Mouse (Mus musculus) 416B (cell line): ENCODE measurements around the gene Elmo1.

Experiments
- DNase-seq: peaks from one replicate; pipeline ENCODE4 v3.0.0; 2011; ENCODE audit warnings: low read depth

Elmo1 gene

DNA sequence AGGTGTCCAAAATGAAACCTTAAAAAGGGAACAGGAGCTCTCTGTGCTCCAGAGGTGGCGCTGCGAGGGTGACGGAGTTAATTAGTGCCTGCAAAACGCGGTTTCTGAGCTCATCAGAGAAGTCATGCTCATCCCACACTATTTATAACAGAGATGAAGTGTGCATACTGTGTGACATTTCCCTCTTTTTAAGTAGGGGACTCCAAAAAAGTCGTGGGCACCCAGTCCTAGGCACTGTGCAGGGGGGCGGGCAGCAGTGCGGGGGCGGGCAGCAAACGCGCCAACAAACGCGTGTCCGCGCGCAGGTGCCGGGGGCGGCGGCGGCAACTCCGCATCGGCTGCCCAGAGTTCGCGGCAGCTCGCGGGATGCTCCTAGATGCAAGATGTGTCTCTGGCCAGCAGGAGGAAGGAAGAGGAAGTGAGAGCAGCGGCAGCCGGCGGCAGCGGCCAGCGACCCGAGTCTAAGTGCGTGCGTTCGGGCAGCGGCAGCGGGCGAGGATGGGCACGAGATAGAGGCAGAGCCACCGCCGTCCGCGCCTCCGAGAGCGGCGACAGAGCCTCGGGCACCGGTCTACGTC lies at the start of gene Elmo1:
Gene Elmo1, plus strand, starts transcription at position 464 of the 578 bp plus-strand sequence.
- DNase-seq = peak; percentile 87

- no peak for DNase-seq
Measured at GRCm38 (mm10) chr13:20041169-20041830, 49.1 kb upstream of the Elmo1 start.

- no peak for DNase-seq
Measured at GRCm38 (mm10) chr13:20042856-20043255, 47.5 kb upstream of the Elmo1 start.

GRCm38 (mm10) chr13:20045350-20045749 lies 45.0 kb upstream of the Elmo1 start:
- DNase-seq = no peak

DNA sequence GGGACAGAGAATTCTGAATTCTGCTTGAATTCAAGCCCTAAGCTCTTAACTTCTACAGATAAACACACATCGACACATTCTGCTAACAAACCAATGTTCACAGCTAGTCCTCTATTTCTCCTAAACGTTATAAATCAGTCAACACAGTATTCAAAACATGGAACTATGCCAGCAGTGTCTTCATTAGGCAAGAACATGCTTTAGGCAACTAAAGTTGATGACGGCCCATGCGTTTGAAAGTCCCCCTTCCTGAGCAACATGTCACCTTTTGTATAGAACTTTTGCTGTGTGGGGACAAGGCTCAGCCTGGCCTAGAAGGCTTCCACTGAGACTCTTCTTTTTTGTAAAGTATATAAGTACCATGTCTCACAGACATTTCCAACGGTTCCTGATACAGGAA lies 44.6 kb upstream of the Elmo1 start:
- DNase-seq = no peak

DNA sequence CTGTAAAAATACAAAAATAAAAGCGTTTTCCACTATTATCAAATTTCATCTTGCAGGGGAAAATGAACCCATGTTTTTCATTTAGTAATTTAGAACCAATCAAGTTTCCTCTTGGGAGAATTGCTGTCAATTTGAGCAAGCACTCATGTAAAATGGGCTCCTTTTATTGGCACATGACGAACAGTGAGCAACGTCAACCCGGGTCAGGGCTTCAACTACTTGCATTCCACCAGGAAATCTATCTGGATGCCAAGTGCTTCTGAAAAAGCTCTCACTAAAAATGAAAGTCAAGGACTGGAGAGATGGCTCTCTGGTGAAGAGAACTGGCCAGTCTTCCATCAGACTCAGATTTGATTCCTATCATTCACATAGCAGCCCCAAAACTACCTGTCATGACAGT lies 44.0 kb upstream of the Elmo1 start:
- no peak for DNase-seq

DNA sequence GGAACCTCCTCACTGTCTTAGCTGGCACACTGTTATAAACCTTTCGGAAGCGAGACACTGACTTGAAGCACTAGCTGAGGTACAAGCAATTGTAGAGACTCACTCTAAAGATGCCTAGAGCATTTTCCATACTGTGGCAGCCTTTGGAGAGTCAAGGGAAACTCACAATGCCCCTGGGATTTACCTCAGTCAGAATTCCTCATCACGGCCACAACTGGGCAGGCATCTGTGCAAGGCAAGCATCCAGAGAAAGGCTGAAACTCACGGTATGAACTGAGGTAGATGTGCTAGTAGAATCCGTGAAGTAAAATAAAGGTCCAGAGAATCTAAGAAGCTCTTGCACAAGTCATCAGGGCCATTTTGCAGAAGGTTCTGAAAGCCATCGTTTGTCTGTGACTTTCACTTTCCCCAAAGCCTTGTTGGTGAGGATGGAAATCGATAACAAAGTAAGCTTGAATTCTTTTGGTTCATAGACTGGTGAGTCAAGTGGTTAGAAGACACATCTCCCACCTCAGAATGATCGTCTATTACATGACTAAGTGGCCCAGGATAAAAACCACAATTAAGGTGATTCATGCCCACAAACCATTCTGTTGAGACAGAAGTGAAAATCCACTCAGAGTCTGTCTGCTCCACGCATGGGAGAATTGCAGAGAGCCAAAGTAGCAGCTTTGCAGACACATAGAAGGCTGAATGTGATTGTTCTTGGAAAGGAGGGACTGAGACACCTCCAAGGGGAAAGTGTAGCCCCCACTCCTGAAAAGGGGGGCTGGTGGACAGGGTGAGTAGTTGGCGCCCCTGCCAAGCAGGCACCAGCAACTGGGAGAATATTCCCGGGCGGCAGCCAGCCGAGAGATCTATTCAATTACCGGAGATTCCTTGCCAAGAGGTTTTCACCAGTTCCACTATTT lies 42.2 kb upstream of the Elmo1 start:
- DNase-seq = peak; percentile 71

DNA sequence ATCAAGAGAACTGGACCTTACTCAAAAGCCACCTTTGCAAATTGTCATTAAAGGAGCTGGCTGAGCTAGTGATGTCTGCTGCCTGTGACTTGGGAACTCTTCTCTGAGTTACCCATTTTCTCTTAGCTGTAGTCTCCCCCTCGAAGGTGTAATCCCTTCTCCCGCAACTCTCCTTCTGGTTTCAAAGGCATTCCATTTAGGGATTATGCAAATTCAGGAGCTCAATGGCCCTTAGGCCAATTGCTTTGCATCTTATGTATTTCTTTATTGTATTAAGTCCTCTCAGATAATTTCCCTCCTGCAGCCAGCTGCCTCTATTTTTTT lies 41.6 kb upstream of the Elmo1 start:
- DNase-seq = no peak

GRCm38 (mm10) chr13:20049654-20050053 lies 40.7 kb upstream of the Elmo1 start:
- DNase-seq = peak; percentile 20

GRCm38 (mm10) chr13:20050149-20050548 lies 40.2 kb upstream of the Elmo1 start:
- no peak for DNase-seq

DNA sequence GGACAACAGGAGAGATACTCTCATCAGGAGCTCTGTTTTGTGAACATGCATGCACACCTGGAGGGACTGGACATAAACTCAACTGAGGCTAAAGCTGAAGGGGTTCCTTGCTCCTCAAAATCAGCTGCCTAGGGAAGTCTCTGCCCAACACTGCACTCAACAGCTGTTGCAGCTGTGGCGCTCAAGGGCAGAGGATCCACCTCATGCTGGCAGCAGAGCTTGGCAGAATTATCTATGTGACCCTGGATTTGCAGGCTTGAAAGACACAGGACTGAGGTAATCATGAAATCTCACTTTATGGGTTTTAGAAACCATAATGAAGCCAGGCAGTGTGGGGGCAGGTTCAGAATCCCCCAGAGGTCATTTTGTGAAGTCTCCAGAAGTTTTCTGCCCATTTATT lies 32.5 kb upstream of the Elmo1 start:
- no peak for DNase-seq

DNA sequence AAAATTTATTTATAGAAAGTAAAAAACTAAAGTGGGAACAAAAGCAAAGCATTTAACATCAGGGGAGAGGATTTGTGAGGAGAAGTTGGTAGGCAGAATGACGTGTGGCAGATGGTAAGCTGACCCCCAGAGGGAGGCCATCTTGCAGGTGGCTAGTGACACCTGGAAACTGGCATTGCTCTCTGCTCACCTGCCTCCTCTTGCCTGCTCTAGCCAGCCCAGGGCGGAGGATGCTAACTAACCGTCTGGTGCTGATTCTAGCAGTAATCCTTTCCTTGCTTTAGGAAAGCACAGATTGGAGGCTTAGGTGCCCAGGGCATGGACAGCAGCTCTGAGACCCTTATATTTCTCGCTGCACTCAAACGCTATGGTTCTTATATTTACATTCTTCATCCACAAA lies 29.4 kb upstream of the Elmo1 start:
- no peak for DNase-seq

DNA sequence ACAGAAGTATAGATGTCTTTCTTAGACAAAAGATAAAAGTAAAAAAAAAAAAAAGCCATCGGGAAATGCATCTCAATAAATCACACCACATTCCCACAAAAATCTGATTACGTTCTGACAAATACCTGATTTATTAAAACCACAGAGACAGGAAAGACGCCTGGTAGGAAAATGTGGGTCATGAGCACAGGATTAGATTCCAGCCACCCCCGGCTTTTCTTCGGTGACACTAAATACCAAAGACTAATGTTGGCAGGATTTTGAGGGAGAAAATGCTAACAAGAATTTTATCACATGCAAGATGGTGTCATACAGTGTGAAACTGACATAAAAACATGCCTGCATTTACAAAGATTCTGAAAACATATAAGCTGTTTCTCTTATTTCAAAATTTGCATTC lies 27.1 kb upstream of the Elmo1 start:
- no peak for DNase-seq

DNA sequence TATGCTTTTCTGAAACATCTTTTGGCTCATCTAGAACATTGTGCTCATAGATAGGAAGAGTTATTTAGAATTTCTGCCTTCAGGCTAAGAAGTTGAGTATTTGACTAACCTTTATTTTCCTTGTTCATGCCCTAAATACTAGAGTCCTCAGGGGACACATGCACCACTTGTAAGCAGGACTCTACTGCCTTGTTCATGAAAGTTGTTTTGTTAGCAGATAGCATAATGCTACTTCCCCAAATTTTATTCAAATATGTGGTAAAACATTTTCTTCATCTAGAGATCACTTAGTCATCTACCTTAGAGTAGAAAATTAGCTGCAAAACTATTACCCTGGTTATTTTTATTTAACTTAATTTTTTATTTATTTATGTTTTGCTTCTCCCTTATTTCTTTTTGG lies 18.4 kb upstream of the Elmo1 start:
- DNase-seq = peak; percentile 19

GRCm38 (mm10) chr13:20072994-20073393 lies 17.4 kb upstream of the Elmo1 start:
- DNase-seq = peak; percentile 70

GRCm38 (mm10) chr13:20076521-20076920 lies 13.9 kb upstream of the Elmo1 start:
- no peak for DNase-seq

DNA sequence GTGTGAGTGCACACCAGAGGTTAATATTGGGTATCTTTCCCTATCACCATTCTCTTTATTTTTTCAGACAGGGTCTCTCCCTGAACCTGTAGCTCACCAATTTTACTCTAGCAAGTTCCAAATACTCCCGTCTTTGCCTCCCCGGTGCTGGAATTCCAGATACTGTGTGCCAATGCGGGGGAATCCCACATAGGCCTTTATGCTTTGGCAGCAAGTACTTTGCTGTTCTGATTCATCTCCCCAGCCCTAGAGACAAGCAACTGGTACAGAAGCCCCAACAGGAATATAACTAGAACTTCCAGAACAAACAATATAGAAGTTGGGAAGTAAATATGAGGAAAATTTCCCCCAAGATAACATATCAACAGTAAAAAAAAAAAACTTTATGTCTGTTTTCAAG lies 13.2 kb upstream of the Elmo1 start:
- no peak for DNase-seq

DNA sequence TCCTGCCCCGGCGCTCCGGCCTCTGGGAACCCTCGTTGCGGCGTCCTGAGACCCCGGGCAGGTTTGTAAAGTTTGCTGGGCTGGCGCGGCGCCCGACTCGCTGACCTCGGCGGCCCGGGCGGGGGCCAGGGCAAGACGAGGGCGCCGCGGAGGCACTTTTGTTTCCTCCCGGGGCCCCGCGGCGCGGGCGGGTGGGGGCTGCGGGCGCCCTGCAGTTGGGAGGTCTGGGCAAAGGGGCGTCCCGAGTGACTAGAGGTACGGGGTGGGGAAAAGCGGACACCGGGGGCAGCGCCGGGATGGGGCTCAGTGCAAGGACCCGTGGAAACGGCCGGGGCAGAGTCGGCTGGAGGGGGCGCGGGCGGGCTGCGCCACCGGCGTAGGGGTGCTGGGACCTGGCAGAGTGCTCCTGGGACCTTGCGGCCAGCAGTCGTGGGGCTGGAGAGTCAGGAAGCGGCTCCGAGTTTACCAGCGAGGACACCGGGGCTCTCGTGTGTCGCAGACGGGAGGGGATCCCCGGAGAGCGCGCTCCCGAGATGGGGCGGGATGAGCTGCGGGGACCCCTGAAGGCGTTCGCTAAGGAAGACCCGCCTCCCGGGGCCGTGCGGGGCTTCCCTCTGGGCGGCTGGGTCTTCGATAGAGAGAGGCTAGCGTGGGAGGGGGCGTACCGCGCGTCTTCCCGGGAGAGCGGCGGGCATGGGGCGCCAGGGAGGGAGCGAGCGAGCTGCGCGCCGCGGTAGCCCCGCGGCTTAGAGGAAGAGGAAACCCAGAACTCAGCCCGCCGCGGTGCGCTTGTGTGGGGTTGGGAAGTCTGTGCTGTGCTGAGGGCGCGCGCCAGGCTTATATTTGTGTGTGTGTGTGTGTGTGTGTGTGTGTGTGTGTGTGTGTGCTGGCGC lies 561 bp downstream of the Elmo1 start:
- DNase-seq = peak; percentile 58

DNA sequence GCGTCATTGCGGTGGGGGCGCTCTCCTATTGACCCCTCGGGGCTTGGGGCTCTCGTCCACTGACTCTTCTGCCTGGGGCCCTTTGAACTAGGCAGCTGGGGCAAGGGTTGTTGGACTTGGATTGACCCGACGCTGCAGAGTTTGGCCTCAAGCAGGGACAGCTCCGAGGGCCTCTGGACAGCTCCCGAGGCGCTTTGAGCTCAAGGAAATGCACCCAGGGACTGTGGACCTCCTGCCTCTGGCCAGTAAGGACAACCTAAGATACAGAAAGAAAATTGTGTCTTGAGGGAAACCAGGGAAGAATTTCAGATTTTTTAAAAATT lies 1.2 kb downstream of the Elmo1 start:
- DNase-seq = peak; percentile 80

GRCm38 (mm10) chr13:20092301-20092700 lies 1.9 kb downstream of the Elmo1 start:
- peak; percentile 92 for DNase-seq

DNA sequence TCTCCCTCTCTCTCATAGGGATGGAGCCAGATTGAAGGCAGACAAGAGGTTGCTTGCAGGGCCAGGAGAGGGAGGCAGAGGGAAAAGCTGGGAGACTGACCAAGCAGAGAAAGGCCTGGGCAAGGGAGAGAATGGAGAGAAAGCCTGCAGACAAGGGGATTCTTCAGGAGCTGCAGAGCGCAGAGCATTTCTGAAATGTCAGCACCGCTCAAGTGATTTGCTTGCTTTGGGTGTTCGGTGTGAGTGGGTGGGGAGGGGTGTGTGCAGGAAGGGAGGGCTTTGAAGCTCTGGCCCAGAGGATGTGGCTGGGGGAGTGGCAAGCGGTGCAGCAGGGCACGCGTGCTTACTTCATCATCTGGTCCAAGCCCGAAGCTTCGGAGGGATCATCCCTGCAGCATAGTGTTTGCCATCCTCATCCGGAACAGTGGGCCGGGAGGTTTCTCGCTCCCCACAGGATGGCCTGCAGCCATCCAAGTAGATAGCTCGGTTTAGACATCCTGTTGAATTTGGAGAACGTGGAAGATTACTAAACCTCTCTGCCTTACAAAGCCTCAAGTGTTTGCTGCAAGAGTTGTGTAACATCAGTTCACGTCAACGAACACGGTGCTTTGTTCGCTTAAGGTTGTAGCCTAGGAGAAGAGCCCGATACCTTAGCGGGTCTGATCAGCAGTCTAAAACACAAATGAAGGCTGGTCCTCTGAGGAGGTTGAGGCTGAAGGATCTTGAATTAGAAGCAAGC lies 3.1 kb downstream of the Elmo1 start:
- peak; percentile 81 for DNase-seq
